Mouse (Mus musculus): Measurements from ENCODE around the gene Fam170b.

The Fam170b gene

DNA sequence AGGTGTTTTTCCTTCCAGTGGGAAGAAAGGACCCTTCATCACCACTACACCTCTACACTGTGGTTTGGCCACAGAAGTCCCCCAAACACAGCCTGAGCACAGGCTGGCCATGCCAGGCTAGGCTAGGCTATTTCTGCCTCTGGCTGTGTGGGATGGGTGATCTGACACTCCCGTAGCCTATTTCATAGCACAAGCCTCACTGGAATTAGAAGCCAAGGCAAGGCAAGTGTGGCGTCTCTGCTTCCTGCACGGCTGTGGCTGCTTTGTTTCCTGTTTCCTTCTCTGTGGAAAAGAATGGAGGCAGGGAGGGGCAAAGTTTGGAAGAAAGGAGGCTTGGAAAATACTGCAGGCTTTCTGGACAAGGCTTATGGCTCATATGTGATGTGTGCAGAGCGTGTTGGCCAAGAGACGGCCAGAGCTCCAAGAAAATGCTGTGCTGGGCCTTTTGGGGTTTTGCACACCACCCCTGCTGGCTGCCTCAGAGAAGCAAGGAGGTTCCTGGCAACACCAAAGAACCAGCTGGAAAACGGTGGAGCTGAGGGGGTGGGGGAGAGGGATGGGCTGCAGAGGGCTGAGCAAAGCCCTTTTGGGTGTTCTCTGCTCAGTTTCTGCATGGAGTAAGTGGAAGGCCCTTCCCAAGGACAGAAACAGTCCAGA lies 5.6 kb upstream of the Fam170b start:
- peak; percentile 58 to 61 for DNase-seq (ENCODE audit: low spot score in 2 of 2)

DNA sequence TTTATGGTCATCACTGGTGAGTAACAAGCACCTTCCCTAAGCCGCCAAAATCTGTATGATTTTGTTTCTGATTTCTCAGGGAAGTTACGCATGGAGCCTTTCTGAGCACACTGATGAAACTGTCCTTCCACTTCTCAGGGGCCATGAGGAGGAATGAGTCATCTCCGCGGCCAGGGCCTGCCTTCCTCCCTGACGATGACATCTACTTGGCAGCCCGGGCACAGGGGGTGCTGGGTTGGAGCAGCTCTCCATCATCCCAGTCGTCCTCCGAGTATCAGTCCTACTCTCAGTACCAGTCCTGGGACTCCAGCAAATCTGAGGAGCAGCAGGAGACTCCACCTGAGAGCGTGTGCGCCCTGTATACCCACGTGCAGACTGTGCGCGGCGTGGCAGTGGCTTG lies 1.4 kb downstream of the Fam170b start:
- peak in 1 of 2 experiments; percentile 56 for DNase-seq (ENCODE audit: low spot score in 2 of 2)

DNA sequence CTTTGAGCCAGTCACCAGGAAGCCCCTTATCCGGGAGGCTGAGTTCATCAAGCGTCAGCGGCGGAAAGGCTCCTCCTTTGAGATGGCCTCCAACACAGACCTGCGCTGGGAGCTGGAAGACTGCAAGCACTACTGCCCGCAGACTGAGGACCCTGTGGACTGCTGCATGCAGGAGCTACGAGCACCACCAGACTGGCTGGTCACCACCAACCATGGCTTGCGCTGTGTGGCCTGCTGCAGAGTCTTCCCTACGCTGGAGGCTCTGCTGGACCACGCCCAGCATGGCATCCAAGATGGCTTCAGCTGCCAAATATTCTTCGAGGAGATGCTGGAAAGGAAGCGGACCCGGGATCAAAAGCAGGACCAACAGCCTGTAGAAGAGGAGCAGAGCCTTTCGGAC lies 1.8 kb downstream of the Fam170b start:
- DNase-seq (ENCODE audit: low spot score in 2 of 2): peak in 1 of 2 experiments; percentile 59

DNA sequence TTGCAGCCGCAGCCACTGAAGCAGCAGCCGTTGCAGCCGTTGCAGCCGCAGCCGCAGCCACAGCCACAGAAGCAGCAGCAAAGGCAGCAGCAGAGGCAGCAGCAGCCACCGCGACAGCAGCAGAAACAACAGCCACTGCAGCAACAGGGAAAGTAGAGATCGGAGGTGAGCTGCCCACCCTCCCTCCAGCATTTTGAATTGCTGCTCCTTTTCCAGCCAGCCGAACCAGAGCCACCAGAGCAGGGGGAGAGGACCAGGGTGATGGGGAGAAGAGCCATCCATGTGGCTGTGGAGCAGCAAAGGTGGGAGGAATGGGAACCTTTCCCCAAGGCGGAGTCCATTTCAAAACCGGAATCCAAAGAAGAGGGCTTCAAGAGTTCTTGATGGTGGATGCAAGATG lies 2.4 kb downstream of the Fam170b start:
- peak in 1 of 2 experiments; percentile 50 for DNase-seq (ENCODE audit: low spot score in 2 of 2)

DNA sequence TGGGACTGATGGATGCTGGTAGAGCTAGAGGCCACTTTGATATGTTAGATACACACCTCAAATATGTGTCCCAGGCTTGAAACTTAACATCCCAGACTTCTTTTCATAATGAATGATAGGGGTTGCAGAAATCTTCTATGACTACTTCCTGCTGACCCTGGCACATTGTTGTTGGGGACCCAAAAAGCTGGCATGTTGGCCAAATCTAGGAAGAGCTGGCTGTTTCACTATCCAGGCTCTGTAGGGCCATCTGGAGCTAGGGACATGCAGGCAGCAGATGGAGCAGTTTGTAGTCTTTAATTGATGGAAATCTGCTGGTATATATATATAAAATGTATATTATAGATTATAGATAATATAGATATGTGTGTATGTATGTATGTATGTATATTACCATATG lies 8.3 kb downstream of the Fam170b start:
- peak in 1 of 2 experiments; percentile 10 for DNase-seq (ENCODE audit: low spot score in 2 of 2)

DNA sequence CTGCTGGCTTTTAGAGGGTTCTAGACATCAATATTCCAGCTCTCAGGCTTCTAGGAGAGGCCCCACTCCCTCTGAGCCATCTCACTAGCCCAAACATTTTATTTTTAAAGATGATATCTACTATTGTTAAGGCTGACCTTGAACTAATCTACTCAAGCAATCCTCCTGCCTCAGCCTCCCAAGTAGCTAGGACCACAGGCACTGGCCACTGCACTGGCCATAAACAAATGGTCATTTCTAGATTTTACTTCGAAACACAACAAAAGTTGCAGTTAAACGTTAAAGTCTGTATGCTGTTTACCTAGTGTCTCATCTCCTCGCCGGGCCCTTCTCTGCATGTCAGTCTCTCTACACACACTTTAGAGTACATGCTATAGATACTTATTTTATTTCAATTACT lies 20.3 kb downstream of the Fam170b start:
- no peak for DNase-seq (ENCODE audit: low spot score in 2 of 2)

DNA sequence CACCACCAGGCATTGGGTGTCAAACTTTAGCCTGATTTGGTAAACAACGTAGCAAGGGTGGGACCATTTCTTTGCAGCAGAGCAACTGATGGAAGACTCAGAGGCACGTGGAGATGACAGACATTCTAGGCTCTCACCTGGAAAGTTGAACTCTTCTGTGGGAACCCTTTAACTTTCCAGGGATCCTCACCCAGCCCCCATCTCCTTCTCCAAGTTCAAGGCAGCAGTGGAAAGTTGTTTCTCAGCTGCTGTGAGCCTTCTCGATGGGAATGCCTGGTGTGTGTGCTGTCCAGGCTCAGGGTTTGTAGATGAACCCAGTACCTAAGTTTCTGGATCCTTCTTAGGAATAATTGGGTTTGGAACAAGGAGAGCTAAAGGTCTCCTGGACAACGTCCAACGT lies 22.5 kb downstream of the Fam170b start:
- DNase-seq (ENCODE audit: low spot score in 2 of 2): no peak

DNA sequence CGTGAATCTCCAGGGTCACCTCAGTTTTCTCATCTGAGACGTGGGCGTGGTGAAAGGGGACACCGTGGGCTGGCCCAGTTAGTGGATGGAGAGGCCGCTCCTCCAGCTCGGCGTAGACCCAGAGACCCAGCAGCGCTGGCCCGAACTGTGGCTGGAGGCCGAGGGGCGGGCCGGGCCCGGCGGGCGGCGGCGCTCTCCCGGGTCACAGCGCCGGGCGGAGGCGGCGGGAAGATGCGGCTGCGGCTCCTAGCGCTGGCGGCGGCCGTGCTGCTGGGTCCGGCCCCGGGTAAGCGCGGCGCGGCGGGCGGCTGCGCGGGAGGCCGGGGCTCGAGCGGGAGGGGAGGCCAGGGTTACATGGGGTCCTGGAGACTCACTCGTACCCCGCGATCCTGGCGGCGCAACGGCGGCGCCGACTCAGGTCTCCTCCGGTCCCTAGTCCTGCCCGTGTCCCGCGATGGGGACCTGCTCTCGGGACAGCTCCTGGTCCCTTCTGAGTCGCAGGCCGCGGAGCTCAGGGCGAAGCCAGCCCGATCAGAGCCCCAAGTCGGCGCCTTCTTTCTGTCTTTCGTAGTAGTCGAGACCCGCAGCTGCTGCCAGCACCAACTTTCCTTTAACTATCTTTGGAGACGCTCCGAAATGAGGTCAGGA lies 23.0 kb downstream of the Fam170b start, which contains the start of gene Vstm4:
Gene Vstm4, plus strand, starts transcription at position 76 of the 648 bp plus-strand sequence.
- DNase-seq (ENCODE audit: low spot score in 2 of 2): peak; percentile 75 to 83

DNA sequence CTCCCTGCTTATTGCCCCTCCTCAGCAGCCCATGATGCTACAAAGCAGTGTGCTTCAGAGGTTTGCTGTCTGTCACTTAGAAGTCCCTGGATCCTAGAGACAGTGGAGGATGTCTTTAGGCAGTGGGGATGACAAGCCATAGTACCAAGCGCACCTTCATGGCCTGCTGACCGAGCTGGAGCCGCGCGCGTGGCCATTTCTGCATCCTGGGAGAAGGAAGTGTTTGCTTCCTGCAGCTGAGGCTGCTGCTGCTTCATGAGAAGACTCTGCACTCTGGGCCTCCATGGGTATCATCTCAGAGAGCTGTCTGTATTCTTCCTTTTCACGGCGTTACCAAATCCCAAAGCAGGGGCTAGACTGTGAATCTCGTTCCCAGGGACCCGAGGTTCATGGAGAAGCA lies 24.6 kb downstream of the Fam170b start:
- peak in 1 of 2 experiments; percentile 45 for DNase-seq (ENCODE audit: low spot score in 2 of 2)

DNA sequence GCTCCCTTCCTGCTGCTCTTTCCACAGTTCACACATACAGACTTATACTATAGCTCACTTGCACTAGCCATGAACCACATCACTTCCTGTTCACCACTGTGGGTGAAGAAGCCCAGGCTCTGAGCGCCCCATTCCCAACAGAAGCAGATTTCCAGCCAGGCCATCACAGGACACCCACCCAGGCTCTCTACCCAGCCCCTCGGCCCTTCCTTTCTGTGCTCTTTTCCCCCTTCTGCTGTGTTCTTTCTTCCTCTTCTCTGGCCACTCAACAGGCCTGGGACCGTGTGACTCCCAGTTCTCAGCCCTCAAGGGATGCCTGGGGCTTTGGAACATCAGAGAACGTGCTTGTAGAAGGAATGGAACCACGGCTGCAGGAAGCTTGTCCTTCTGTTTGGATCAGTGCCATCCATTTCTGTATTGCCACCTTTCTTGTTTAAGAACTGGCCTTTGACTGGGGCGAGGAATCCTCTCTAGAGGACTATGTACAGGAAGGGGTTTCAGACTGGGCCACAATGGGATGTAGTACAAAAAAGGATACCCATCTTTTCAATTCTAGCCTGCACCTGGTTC lies 25.3 kb downstream of the Fam170b start:
- peak in 1 of 2 experiments; percentile 51 for DNase-seq (ENCODE audit: low spot score in 2 of 2)

DNA sequence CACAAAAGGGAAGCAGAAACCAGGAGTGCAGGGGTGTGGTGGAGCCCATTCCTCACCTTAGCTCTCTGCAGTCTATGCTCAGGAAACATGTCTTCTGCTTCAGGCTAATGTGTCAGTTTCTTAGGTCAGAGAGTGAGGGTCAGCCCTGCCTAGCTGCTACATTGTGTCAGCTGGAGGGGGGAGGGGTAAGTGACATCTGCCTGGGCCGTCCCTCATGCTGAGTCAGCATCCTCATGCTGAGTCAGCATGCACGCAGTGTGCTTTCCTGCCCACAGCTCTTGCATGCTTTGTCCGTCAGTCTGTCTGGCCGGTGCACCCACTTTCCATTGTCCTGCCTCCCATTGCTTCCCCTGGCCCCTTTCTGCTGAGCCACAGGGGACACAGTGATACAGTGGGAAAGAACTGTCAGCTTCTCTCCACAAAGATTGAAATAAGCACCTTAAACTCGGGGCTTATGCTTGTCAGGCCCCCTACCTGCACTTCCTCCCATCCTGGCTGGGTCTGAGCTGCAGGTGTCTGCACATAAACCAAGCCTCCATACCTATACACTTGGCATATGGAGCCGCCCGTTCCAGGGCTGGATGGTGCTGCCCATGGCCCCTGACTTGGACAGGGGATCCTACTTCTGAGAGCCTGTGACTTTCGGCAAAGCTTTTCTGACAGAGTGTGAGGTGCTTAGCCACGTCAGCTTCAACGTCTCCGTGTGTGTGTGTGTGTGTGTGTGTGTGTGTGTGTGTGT lies 26.2 kb downstream of the Fam170b start:
- DNase-seq (ENCODE audit: low spot score in 2 of 2): peak; percentile 16 to 56

DNA sequence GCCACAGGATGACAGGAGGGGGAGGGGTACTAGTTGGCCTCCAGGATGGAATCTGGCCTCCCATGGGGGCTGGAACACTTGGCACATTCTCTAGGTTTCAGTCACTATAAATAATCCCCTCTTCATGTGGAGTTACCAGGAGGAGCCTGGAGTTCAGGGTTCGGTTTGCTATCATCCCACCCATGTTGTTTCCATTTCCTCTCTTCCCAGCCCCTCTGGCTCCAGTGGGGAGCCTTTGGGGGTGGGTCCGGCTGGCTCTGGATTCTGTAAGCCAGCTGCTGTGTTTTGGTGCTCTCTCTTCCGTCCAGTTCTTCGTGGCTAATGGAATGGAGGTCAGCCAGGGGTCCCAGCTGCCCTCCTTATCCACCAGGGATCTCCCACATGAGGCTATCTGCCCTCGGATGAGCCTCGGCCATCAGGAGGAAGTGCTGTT lies 27.4 kb downstream of the Fam170b start:
- peak; percentile 55 to 65 for DNase-seq (ENCODE audit: low spot score in 2 of 2)

DNA sequence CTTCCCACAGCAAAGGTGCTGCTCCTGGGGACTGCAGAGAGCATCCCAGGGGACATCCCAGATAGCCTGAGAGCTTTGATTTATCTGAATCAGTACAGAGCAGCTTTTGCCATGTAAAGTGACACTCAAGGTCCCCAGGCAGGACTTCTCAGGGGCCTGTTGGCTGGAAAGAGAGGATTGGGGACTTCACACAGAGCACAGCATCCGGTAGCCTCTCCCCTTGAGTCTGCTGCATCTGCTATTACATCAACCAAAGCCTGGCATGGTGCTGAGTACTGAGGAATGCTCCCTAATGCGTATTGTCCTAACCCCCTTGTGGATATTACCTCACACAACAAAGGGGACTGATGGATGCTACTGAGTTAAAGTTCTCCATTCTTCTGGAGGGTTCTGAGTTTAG lies 27.9 kb downstream of the Fam170b start:
- DNase-seq (ENCODE audit: low spot score in 2 of 2): peak in 1 of 2 experiments; percentile 51

DNA sequence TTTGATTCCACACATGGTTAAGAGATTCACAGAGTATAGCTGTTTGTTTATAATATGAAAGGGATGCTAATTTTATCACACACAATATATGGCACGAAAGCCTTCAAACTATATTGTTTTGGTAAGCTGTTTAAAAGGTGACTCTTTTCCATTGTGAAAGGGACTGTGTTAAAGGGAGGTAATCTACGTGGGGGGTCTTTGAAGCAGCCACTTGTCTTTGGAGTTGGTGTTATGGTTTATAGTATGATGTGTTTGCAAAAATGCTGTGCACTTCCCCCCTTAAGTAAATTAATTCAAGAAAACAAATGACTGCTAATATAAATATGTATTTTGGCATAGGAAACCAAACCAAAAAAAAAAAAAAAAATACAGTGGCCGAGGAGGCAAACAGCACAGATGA lies 31.6 kb downstream of the Fam170b start:
- DNase-seq (ENCODE audit: low spot score in 2 of 2): no peak

DNA sequence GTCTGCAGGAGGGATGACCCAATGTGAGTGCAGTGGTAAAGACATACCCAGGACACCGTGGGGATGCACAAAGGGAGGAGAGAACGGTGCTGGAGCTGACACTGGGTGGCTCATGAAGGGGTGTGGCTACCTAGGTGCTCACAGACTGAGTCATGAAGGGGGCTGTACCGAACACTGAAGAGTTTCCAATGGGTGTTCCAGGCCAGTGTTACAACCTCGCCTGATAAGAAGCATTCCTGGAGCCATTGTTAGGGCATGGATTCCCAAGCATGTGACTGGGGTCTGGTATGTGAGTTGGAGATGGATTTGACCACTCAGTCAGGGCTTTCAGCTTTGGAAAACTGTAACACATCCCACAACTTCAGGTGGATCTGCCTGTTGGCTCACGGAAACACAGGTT lies 38.2 kb downstream of the Fam170b start:
- no peak for DNase-seq (ENCODE audit: low spot score in 2 of 2)

DNA sequence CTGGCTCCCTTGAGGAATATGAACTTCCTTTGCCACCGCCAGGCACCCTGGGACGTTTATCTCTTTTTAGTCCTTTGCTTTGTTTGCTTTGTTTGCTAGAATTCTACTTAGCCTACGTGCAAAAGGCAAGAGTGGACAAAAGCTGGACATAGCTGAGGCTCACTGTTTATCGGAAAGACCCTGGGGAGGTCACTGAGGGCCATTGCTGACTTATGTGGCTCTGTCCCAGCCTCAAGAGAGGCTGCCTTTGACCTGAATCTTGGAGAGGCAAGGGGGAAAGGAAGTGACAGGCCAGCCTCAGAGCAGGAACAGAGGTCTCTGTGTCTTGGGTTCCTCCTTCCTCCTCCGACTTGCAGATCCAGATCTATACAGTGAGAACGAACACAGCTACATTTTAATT lies 43.8 kb downstream of the Fam170b start:
- DNase-seq (ENCODE audit: low spot score in 2 of 2): no peak

DNA sequence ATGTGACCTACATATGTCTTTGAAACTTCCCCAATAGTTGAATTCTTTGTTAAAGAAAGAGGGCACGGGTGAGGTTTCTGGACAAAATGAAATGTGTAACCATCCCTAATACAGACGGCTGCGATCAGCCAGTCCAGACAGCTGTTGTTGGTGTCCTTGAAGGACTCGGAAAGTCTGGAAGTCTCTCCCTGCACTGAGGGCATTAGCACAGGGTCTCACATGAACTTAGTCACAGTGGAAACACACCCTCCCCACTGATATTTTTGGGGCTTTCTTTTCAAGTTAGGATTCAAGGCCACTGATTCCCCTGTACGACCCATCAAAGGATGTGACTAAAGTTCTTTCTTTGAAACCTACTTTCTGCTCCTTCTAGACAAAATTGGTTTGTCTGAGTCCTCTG lies 46.6 kb downstream of the Fam170b start:
- DNase-seq (ENCODE audit: low spot score in 2 of 2): no peak

DNA sequence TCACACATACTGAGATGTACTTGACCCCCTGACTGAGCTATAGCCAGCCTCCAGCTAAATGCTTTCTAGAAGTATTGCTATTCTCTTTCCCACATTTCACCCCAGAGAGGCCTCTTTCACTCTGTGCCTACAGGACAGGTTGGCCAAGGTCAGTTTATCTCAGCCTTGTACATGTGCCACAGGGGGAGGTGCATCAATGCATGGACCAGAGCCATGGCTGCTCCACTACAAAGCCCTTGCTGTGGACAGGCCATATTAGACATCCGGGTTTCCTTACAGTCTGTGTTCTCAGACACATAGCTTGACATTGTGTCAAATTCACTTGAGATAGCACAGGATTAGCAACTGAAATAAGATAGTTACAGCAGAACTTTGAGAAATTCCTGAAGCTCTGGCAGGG lies 47.9 kb downstream of the Fam170b start:
- peak in 1 of 2 experiments; percentile 37 for DNase-seq (ENCODE audit: low spot score in 2 of 2)
